Mouse (Mus musculus) testis, adult 2 months (tissue): ENCODE results near the gene Ltf.

Experiments
- CTCF ChIP-seq: fragments of 200-500 bp; IDR thresholded peaks from 2 replicates; pipeline ENCODE4 v1.5.1; 2012; ENCODE audit warnings: low read depth, mild to moderate bottlenecking, inconsistent platforms, low read length, moderate library complexity; ENCODE audit not compliant: control insufficient read depth, insufficient read depth, insufficient replicate concordance
- POLR2A ChIP-seq: fragments of 200-500 bp; IDR thresholded peaks from 2 replicates; pipeline ENCODE4 v1.6.1; 2012; ENCODE audit warnings: low read depth, mild to moderate bottlenecking, inconsistent platforms, low read length, moderate library complexity; ENCODE audit not compliant: control insufficient read depth

- TF ChIP-seq CTCF, result no peak
- TF ChIP-seq POLR2A, result no peak
These were observed 43.8 kb downstream of the Ltf start for GRCm38 (mm10) chr9:111062840-111063239.
